ENCODE assay signal across 7 mouse cellular contexts in genomic region chr1:93100576-93101491, GRCm38 (mm10). TPM values are rescaled to one million over a fixed set of nuclear protein-coding genes. Genes with fewer than 3 reads are reported as not detected.
A peak's percentile ranks its signal among the peaks of the same experiment; 100 is the strongest.
DNase-seq lines count a peak whose midpoint lies in the region; ATAC-seq and TF ChIP-seq lines count a peak whose summit lies in the region.

No protein-coding gene starts in this region.

- no peaks in the 10 kb centered on the region for H3K36me3 ChIP-seq in ES-Bruce4 (ENCODE audit: control insufficient read depth, insufficient read depth, low read length, poor library complexity, severe bottlenecking)
- H3K36me3 ChIP-seq in embryonic facial prominence, embryonic 12.5 days: no peaks in the 10 kb centered on the region
- H3K36me3 ChIP-seq in neural tube, embryonic 14.5 days (ENCODE audit: control insufficient read depth, insufficient read depth, low read length): no peaks in the 10 kb centered on the region

- H3K27me3 ChIP-seq in ES-Bruce4 (ENCODE audit: control insufficient read depth, insufficient read depth, low read length, poor library complexity, severe bottlenecking): peaks cover 7% of the 10 kb centered on the region
- H3K27me3 ChIP-seq in embryonic facial prominence, embryonic 12.5 days: peaks cover 54% of the 10 kb centered on the region
- H3K27me3 ChIP-seq in neural tube, embryonic 14.5 days (ENCODE audit: control insufficient read depth, insufficient read depth, low read length): no peaks in the 10 kb centered on the region

- peak overlapping the region; percentile 33 for H3K9ac ChIP-seq in ES-Bruce4 (ENCODE audit: low read depth, poor library complexity, severe bottlenecking)
- H3K9ac ChIP-seq in embryonic facial prominence, embryonic 12.5 days: peak overlapping the region; percentile 64
- peak overlapping the region; percentile 76 for H3K9ac ChIP-seq in neural tube, embryonic 14.5 days (replicated peaks; ENCODE audit: low read depth, low read length)

- peak overlapping the region; percentile 68 for H3K4me3 ChIP-seq in ES-Bruce4 (ENCODE audit: low read depth, low read length)
- peak overlapping the region; percentile 58 for H3K4me3 ChIP-seq in embryonic facial prominence, embryonic 12.5 days
- peak overlapping the region; percentile 76 for H3K4me3 ChIP-seq in neural tube, embryonic 14.5 days (ENCODE audit: low read depth, low read length)

- TF ChIP-seq POLR2A in ES-Bruce4 (IDR thresholded peaks at IDR 0.05; ENCODE audit: insufficient read depth, low read length): no peak

- no peaks in the 10 kb centered on the region for H3K4me1 ChIP-seq in ES-Bruce4 (ENCODE audit: control insufficient read depth, insufficient read depth, low read length)
- peaks cover 12% of the 10 kb centered on the region for H3K4me1 ChIP-seq in embryonic facial prominence, embryonic 12.5 days
- peaks cover 15% of the 10 kb centered on the region for H3K4me1 ChIP-seq in neural tube, embryonic 14.5 days (ENCODE audit: control insufficient read depth, insufficient read depth, low read length)

- no peak for TF ChIP-seq CTCF in ES-Bruce4 (IDR thresholded peaks at IDR 0.05; ENCODE audit: low read depth, low read length)

- DNase-seq in adrenal gland, adult 8-10 months: peak; percentile 34
- peak; percentile 42 for DNase-seq in heart, postnatal 4 days
- peak; percentile 71 to 72 for DNase-seq in left cerebral cortex, postnatal 36 days (ENCODE audit: low spot score in 2 of 2)
- no peak for DNase-seq in thymus, postnatal 25 days

- no peak for TF ChIP-seq EP300 in ES-Bruce4 (IDR thresholded peaks at IDR 0.05; ENCODE audit: insufficient read depth, low read depth, low read length)

- WGBS in embryonic facial prominence, embryonic 12.5 days: 1% methylated on average over 49 of the region's 49 CpGs
- under 1% methylated on average over 49 of the region's 49 CpGs for WGBS in neural tube, embryonic 14.5 days

- no peak overlapping the region for H3K27ac ChIP-seq in ES-Bruce4 (ENCODE audit: insufficient read depth, low read length)
- no peak overlapping the region for H3K27ac ChIP-seq in embryonic facial prominence, embryonic 12.5 days
- peak overlapping the region; percentile 90 for H3K27ac ChIP-seq in neural tube, embryonic 14.5 days (ENCODE audit: low read depth, low read length)

- ATAC-seq in embryonic facial prominence, embryonic 12.5 days (ENCODE audit: insufficient number of reproducible peaks, insufficient read depth, low FRiP score, low TSS enrichment): peak; percentile 53
- peak; percentile 63 for ATAC-seq in neural tube, embryonic 14.5 days (ENCODE audit: low read depth)

- no peaks in the 10 kb centered on the region for H3K9me3 ChIP-seq in ES-Bruce4 (replicated peaks; ENCODE audit: control insufficient read depth, insufficient read depth, low read length, poor library complexity, severe bottlenecking)
- no peaks in the 10 kb centered on the region for H3K9me3 ChIP-seq in embryonic facial prominence, embryonic 12.5 days
- no peaks in the 10 kb centered on the region for H3K9me3 ChIP-seq in neural tube, embryonic 14.5 days (ENCODE audit: control insufficient read depth, low read length)

- H3K4me2 ChIP-seq in embryonic facial prominence, embryonic 12.5 days (replicated peaks): peak overlapping the region; percentile 94
- peak overlapping the region; percentile 92 for H3K4me2 ChIP-seq in neural tube, embryonic 14.5 days (ENCODE audit: low read depth, low read length)

- intact Hi-C loops in left cerebral cortex, postnatal 36 days (cut with DNase I): no loop called here

RNA-seq across cellular contexts. Expression of gene Kif1a, which starts 0.9 kb away (rescaled TPM):
- polyA plus RNA-seq in ES-Bruce4 (2011; ENCODE audit: insufficient read depth, insufficient read length, low read depth, missing spikeins): 95.0 and 97.1 TPM in 2 replicates
- total RNA-seq in adrenal gland, adult 8-10 months (2022): 10 to 100 TPM; 55.1 to 76.1 (median 69.1) TPM
- polyA plus RNA-seq in embryonic facial prominence, embryonic 12.5 days (2016; fragmentation: Nextera tagmentation; extraction: Ambion mirVana): 31.4 and 34.4 TPM in 2 replicates
- total RNA-seq in heart, postnatal 4 days (2021): 1 to 10 TPM; 6.2 to 7.5 TPM
- total RNA-seq in left cerebral cortex, postnatal 36 days (2021): 100 to 1,000 TPM; 731 to 734 TPM
- 377 and 438 TPM in 2 replicates for polyA plus RNA-seq in neural tube, embryonic 14.5 days (2014; fragmentation: Nextera tagmentation; extraction: Ambion mirVana)

RNA-seq across cellular contexts. Expression of gene Agxt, which starts 34.2 kb away (rescaled TPM):
- polyA plus RNA-seq in ES-Bruce4 (2011; ENCODE audit: insufficient read depth, insufficient read length, low read depth, missing spikeins): not detected in 2 replicates
- under 1 TPM in 1 of 4 experiments, not detected in 3; 0.26 TPM for total RNA-seq in adrenal gland, adult 8-10 months (2022)
- not detected in 2 replicates for polyA plus RNA-seq in embryonic facial prominence, embryonic 12.5 days (2016; fragmentation: Nextera tagmentation; extraction: Ambion mirVana)
- not detected for total RNA-seq in heart, postnatal 4 days (2021)
- not detected for total RNA-seq in left cerebral cortex, postnatal 36 days (2021)
- not detected in 2 replicates for polyA plus RNA-seq in neural tube, embryonic 14.5 days (2014; fragmentation: Nextera tagmentation; extraction: Ambion mirVana)

RNA-seq across cellular contexts. Expression of gene 2310007B03Rik, which starts 59.9 kb away (rescaled TPM):
- 1.9 and 2.1 TPM in 2 replicates for polyA plus RNA-seq in ES-Bruce4 (2011; ENCODE audit: insufficient read depth, insufficient read length, low read depth, missing spikeins)
- total RNA-seq in adrenal gland, adult 8-10 months (2022): not detected
- polyA plus RNA-seq in embryonic facial prominence, embryonic 12.5 days (2016; fragmentation: Nextera tagmentation; extraction: Ambion mirVana): 0.09 and 0.19 TPM in 2 replicates
- not detected for total RNA-seq in heart, postnatal 4 days (2021)
- total RNA-seq in left cerebral cortex, postnatal 36 days (2021): not detected
- not detected in 2 replicates for polyA plus RNA-seq in neural tube, embryonic 14.5 days (2014; fragmentation: Nextera tagmentation; extraction: Ambion mirVana)

Comparison
In these comparisons a context has a peak if more than half of its experiments do, and no peak if none do; other contexts are left out.
1. RNA of gene Kif1a, which starts 0.9 kb away (total RNA-seq): 731 to 734 TPM in left cerebral cortex, postnatal 36 days; 55.1 to 76.1 TPM in adrenal gland, adult 8-10 months and 6.2 to 7.5 TPM in heart, postnatal 4 days; every median in the first group is over 4 times any median in the second.
2. Peak in every context shown above with its lines, with median percentiles within 50 percentile points of each other: H3K4me3 ChIP-seq and H3K9ac ChIP-seq.